Mouse (Mus musculus) gastrocnemius, postnatal 36 days (tissue): ENCODE measurements around the gene Padi1. TPM values are rescaled to one million over a fixed set of nuclear protein-coding genes. Genes with fewer than 3 reads are reported as not detected.

Experiments
- DNase-seq, 2 experiments: peaks; one replicate each; pipeline ENCODE4 v3.0.0; 2022
- intact Hi-C: fragments of 180-260 bp; cut with DNase I; formaldehyde crosslinking; loops from one replicate; pipeline ENCODE4 v1.15.1; 2025
- long read RNA-seq, 2 experiments: library from polyadenylated mRNA; stranded (forward); transcript quantifications; one replicate each; pipeline ENCODE4 v2.0.0; 2021
- total RNA-seq, 2 experiments: library from RNA; stranded (reverse); gene quantifications; 2 replicates each; pipeline ENCODE4 v1.2.3; 2021

Gene Padi1
- total RNA-seq: under 1 TPM; 0.07 to 0.08 TPM
- long read RNA-seq, experiment 1: 0 reads
- long read RNA-seq, experiment 2, partial matches to known transcripts: 0 of 2 reads
- long read RNA-seq, experiment 2, other reads (novel, unspliced or antisense): 2 of 2 reads

GRCm38 (mm10) chr4:140845666-140846065 lies at the start of gene Padi1:
Gene Padi1 (minus strand): TSS chr4:140845778.
- DNase-seq: no peak
- intact Hi-C loops: no loop called here

GRCm38 (mm10) chr4:140892163-140892530 lies 46.6 kb upstream of the Padi1 start:
- DNase-seq: no peak
- intact Hi-C loops: no loop called here

- intact Hi-C loops: no loop called here
- peak in 1 of 2 experiments; percentile 9 for DNase-seq
Measured at GRCm38 (mm10) chr4:140891525-140892162, 46.1 kb upstream of the Padi1 start.

- intact Hi-C loops: no loop called here
- peak; percentile 24 to 42 for DNase-seq
Measured at GRCm38 (mm10) chr4:140883852-140884251, 38.3 kb upstream of the Padi1 start.

- intact Hi-C loops: no loop called here
- DNase-seq: no peak
Measured at GRCm38 (mm10) chr4:140882981-140883380, 37.4 kb upstream of the Padi1 start.

- intact Hi-C loops: no loop called here
- DNase-seq: peak in 1 of 2 experiments; percentile 7
Measured at GRCm38 (mm10) chr4:140882365-140882764, 36.8 kb upstream of the Padi1 start.

- DNase-seq: peak in 1 of 2 experiments; percentile 8
- intact Hi-C loops: no loop called here
Measured at GRCm38 (mm10) chr4:140881771-140882170, 36.2 kb upstream of the Padi1 start.

- intact Hi-C loops: no loop called here
- DNase-seq: peak in 1 of 2 experiments; percentile 8
Measured at GRCm38 (mm10) chr4:140881026-140881670, 35.6 kb upstream of the Padi1 start.

GRCm38 (mm10) chr4:140880207-140880606 lies 34.6 kb upstream of the Padi1 start:
- DNase-seq: no peak
- intact Hi-C loops: no loop called here

GRCm38 (mm10) chr4:140879739-140880138 lies 34.2 kb upstream of the Padi1 start:
- peak; percentile 43 to 68 for DNase-seq
- intact Hi-C loops: no loop called here

GRCm38 (mm10) chr4:140879116-140879515 lies 33.5 kb upstream of the Padi1 start:
- peak in 1 of 2 experiments; percentile 7 for DNase-seq
- intact Hi-C loops: no loop called here

- DNase-seq: peak in 1 of 2 experiments; percentile 5
- intact Hi-C loops: no loop called here
Measured at GRCm38 (mm10) chr4:140878655-140879054, 33.1 kb upstream of the Padi1 start.

GRCm38 (mm10) chr4:140877441-140877840 lies 31.9 kb upstream of the Padi1 start:
- DNase-seq: peak in 1 of 2 experiments; percentile 10
- intact Hi-C loops: no loop called here

- peak in 1 of 2 experiments; percentile 9 for DNase-seq
Measured at GRCm38 (mm10) chr4:140876681-140877080, 31.1 kb upstream of the Padi1 start.

GRCm38 (mm10) chr4:140876161-140876560 lies 30.6 kb upstream of the Padi1 start:
- intact Hi-C loops: no loop called here
- peak in 1 of 2 experiments; percentile 9 for DNase-seq

More at GRCm38 (mm10) chr4:140876681-140877080, 31.1 kb upstream of the Padi1 start:
- intact Hi-C loops: no loop called here

- intact Hi-C loops: no loop called here
- peak in 1 of 2 experiments; percentile 2 for DNase-seq
Measured at GRCm38 (mm10) chr4:140873011-140873410, 27.4 kb upstream of the Padi1 start.

- peak in 1 of 2 experiments; percentile 3 for DNase-seq
- intact Hi-C loops: no loop called here
Measured at GRCm38 (mm10) chr4:140872686-140872992, 27.1 kb upstream of the Padi1 start.

- intact Hi-C loops: no loop called here
- DNase-seq: peak in 1 of 2 experiments; percentile 5
Measured at GRCm38 (mm10) chr4:140871851-140872685, 26.5 kb upstream of the Padi1 start.

- DNase-seq: peak in 1 of 2 experiments; percentile 3
- intact Hi-C loops: no loop called here
Measured at GRCm38 (mm10) chr4:140871376-140871775, 25.8 kb upstream of the Padi1 start.

- intact Hi-C loops: no loop called here
- no peak for DNase-seq
Measured at GRCm38 (mm10) chr4:140870876-140871275, 25.3 kb upstream of the Padi1 start.

GRCm38 (mm10) chr4:140869945-140870344 lies 24.4 kb upstream of the Padi1 start:
- intact Hi-C loops: no loop called here
- DNase-seq: no peak
